ENCODE assay signal across 26 mouse cellular contexts in the genomic region with DNA sequence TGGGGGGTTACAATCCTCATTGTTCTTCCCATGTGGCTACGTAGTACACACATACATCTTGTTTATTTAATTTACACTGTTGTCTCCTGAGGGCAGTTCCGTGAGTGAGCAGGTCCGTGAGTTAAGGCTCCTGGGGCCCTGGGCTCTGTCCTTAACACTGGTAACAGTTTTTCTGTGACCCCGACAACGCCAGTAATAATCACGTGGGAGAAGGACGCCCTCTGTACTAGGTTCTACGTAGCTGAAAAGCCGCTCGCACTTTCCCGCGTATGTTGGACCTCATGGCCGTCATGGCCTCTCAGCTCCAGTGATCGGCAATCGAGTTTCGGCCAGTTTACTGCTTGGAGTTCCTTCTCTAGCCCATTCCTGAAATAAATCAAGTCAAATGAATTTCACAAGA. TPM values are rescaled to one million over a fixed set of nuclear protein-coding genes. Genes with fewer than 3 reads are reported as not detected.
A peak's percentile ranks its signal among the peaks of the same experiment; 100 is the strongest.
DNase-seq lines count a peak whose midpoint lies in the region; ATAC-seq and TF ChIP-seq lines count a peak whose summit lies in the region.
"Had no signal": no experiment of that assay in that cellular context is flagged by ENCODE, and none has a peak within 500 bp of the region (broad histone marks: within the 10 kb centered on the region; RNA-seq: fewer than 3 reads in every experiment).

No protein-coding gene starts in this region.

- peaks cover 4% of the 10 kb centered on the region; the same call in 1 of the 2 replicates for H3K27me3 ChIP-seq in hindbrain, embryonic 10.5 days (ENCODE audit: insufficient read depth, poor library complexity, severe bottlenecking)
- H3K27me3 ChIP-seq in hindbrain, postnatal 0 days (ENCODE audit: insufficient read depth, low read length): no peaks in the 10 kb centered on the region
- H3K27me3 ChIP-seq in E14TG2a.4 (ENCODE audit: insufficient read depth, low read length): peaks cover 25% of the 10 kb centered on the region
- H3K27me3 ChIP-seq in embryonic facial prominence, embryonic 15.5 days: no peaks in the 10 kb centered on the region
- H3K27me3 ChIP-seq in heart, embryonic 10.5 days (ENCODE audit: insufficient read depth, poor library complexity, severe bottlenecking): no peaks in the 10 kb centered on the region
- no peaks in the 10 kb centered on the region for H3K27me3 ChIP-seq in thymus, adult 2 months (ENCODE audit: control insufficient read depth, insufficient read depth, low read length)
- H3K27me3 ChIP-seq: lung, embryonic 15.5 days had no signal

- H3K4me3 ChIP-seq in hindbrain, embryonic 10.5 days: no peak overlapping the region
- H3K4me3 ChIP-seq in hindbrain, postnatal 0 days (ENCODE audit: low read length): no peak overlapping the region
- peak overlapping the region; percentile 50 for H3K4me3 ChIP-seq in E14TG2a.4 (replicated peaks; ENCODE audit: low read length)
- no peak overlapping the region for H3K4me3 ChIP-seq in embryonic facial prominence, embryonic 15.5 days (replicated peaks)
- H3K4me3 ChIP-seq in heart, embryonic 10.5 days: no peak overlapping the region
- H3K4me3 ChIP-seq in thymus, adult 2 months (ENCODE audit: control insufficient read depth, insufficient read depth, low read length): no peak overlapping the region
- H3K4me3 ChIP-seq: left cerebral cortex, adult 2 months; liver, embryonic 15.5 days; lung, embryonic 15.5 days; midbrain, embryonic 10.5 days; myocyte; neural tube, embryonic 13.5 days had no signal

- no peak overlapping the region for H3K9ac ChIP-seq in hindbrain, postnatal 0 days (replicated peaks; ENCODE audit: low read length)
- no peak overlapping the region for H3K9ac ChIP-seq in embryonic facial prominence, embryonic 15.5 days
- H3K9ac ChIP-seq: liver, embryonic 15.5 days; lung, embryonic 15.5 days; neural tube, embryonic 13.5 days had no signal

- H3K36me3 ChIP-seq in hindbrain, embryonic 10.5 days: no peaks in the 10 kb centered on the region
- H3K36me3 ChIP-seq in hindbrain, postnatal 0 days (ENCODE audit: insufficient read depth, low read length): no peaks in the 10 kb centered on the region
- no peaks in the 10 kb centered on the region for H3K36me3 ChIP-seq in E14TG2a.4 (ENCODE audit: insufficient read depth, low read length)
- no peaks in the 10 kb centered on the region for H3K36me3 ChIP-seq in embryonic facial prominence, embryonic 15.5 days
- no peaks in the 10 kb centered on the region for H3K36me3 ChIP-seq in heart, embryonic 10.5 days
- no peaks in the 10 kb centered on the region for H3K36me3 ChIP-seq in thymus, adult 2 months (ENCODE audit: control insufficient read depth, insufficient read depth, low read length)
- H3K36me3 ChIP-seq: liver, embryonic 15.5 days; lung, embryonic 15.5 days; midbrain, embryonic 10.5 days; neural tube, embryonic 13.5 days had no signal

- WGBS in hindbrain, embryonic 10.5 days: 50% methylated on average over 16 of the region's 16 CpGs
- WGBS in hindbrain, postnatal 0 days: 48% methylated on average over 16 of the region's 16 CpGs
- 42% methylated on average over 16 of the region's 16 CpGs for WGBS in embryonic facial prominence, embryonic 15.5 days
- 52% methylated on average over 16 of the region's 16 CpGs for WGBS in heart, embryonic 10.5 days
- WGBS in thymus, adult 2 months: 91% methylated on average over 16 of the region's 16 CpGs

- no peak for TF ChIP-seq CTCF in hindbrain, postnatal 0 days (IDR thresholded peaks at IDR 0.05; ENCODE audit: low read depth)
- TF ChIP-seq CTCF in E14TG2a.4 (conservative IDR thresholded peaks at IDR 0.05; ENCODE audit: low read length): no peak
- TF ChIP-seq CTCF in thymus, adult 2 months (IDR thresholded peaks at IDR 0.05; ENCODE audit: borderline replicate concordance, control insufficient read depth, extremely low read depth, insufficient read depth, low read length, poor library complexity): no peak

- H3K4me2 ChIP-seq in hindbrain, postnatal 0 days (ENCODE audit: low read depth, low read length): no peak overlapping the region
- H3K4me2 ChIP-seq in embryonic facial prominence, embryonic 15.5 days (replicated peaks): peak overlapping the region; percentile 11; the same call in 1 of the 2 replicates
- H3K4me2 ChIP-seq: heart, embryonic 11.5 days; liver, embryonic 15.5 days; lung, embryonic 15.5 days; neural tube, embryonic 13.5 days had no signal

- H3K27ac ChIP-seq in hindbrain, embryonic 10.5 days: peak overlapping the region; percentile 35
- no peak overlapping the region for H3K27ac ChIP-seq in hindbrain, postnatal 0 days
- peak overlapping the region; percentile 28; the same call in 1 of the 2 replicates for H3K27ac ChIP-seq in embryonic facial prominence, embryonic 15.5 days (replicated peaks)
- H3K27ac ChIP-seq in heart, embryonic 10.5 days: no peak overlapping the region
- H3K27ac ChIP-seq in thymus, adult 2 months (ENCODE audit: control insufficient read depth, insufficient read depth, low read length): no peak overlapping the region
- H3K27ac ChIP-seq: left cerebral cortex, adult 2 months; liver, embryonic 15.5 days; lung, embryonic 15.5 days; midbrain, embryonic 10.5 days; neural tube, embryonic 13.5 days had no signal

- no peak for DNase-seq in hindbrain, embryonic 10.5 days (ENCODE audit: low spot score)
- no peak for DNase-seq in hindbrain, postnatal 0 days (ENCODE audit: low spot score)
- peak; percentile 81 for DNase-seq in R1 (ENCODE audit: low read depth, low spot score)
- no peak for DNase-seq in heart, embryonic 10.5 days (ENCODE audit: low spot score)
- no peak for DNase-seq in thymus, adult 2 months
- no peak for DNase-seq in frontal cortex, postnatal 10 days (ENCODE audit: low spot score in 2 of 2)
- DNase-seq: adrenal gland, postnatal 25 days; cerebellum, adult 8-10 months; kidney, adult 2 months; left cerebral cortex, postnatal 4 days; liver; lung, postnatal 4 days; thymus, postnatal 14 days had no signal

- no peak for ATAC-seq in hindbrain, postnatal 0 days
- no peak for ATAC-seq in embryonic facial prominence, embryonic 15.5 days (ENCODE audit: insufficient number of reproducible peaks, low FRiP score, low TSS enrichment, low read depth)
- ATAC-seq: forebrain, embryonic 14.5 days; midbrain, embryonic 16.5 days had no signal

- no peak for TF ChIP-seq POLR2A in thymus, adult 2 months (IDR thresholded peaks at IDR 0.05; ENCODE audit: control insufficient read depth, extremely low read depth, insufficient read depth, low read length, poor library complexity)

- no peaks in the 10 kb centered on the region for H3K9me3 ChIP-seq in hindbrain, embryonic 10.5 days
- H3K9me3 ChIP-seq in hindbrain, postnatal 0 days (ENCODE audit: low read length): no peaks in the 10 kb centered on the region
- H3K9me3 ChIP-seq in E14TG2a.4 (ENCODE audit: low read length): no peaks in the 10 kb centered on the region
- no peaks in the 10 kb centered on the region for H3K9me3 ChIP-seq in embryonic facial prominence, embryonic 15.5 days (replicated peaks)
- H3K9me3 ChIP-seq in heart, embryonic 10.5 days: no peaks in the 10 kb centered on the region
- H3K9me3 ChIP-seq: liver, embryonic 15.5 days; lung, embryonic 15.5 days; midbrain, embryonic 10.5 days; neural tube, embryonic 13.5 days had no signal

- H3K4me1 ChIP-seq in hindbrain, embryonic 10.5 days (replicated peaks): 0 out of 2 replicates have a peak, but pooled peaks cover 5% of the 10 kb centered on the region
- H3K4me1 ChIP-seq in hindbrain, postnatal 0 days (ENCODE audit: insufficient read depth, low read length): no peaks in the 10 kb centered on the region
- peaks cover 39% of the 10 kb centered on the region for H3K4me1 ChIP-seq in E14TG2a.4 (replicated peaks; ENCODE audit: low read depth, low read length)
- no peaks in the 10 kb centered on the region for H3K4me1 ChIP-seq in embryonic facial prominence, embryonic 15.5 days
- no peaks in the 10 kb centered on the region for H3K4me1 ChIP-seq in heart, embryonic 10.5 days
- no peaks in the 10 kb centered on the region for H3K4me1 ChIP-seq in thymus, adult 2 months (replicated peaks; ENCODE audit: control insufficient read depth, insufficient read depth, low read length)
- H3K4me1 ChIP-seq: liver, embryonic 15.5 days; lung, embryonic 15.5 days; midbrain, embryonic 10.5 days; neural tube, embryonic 13.5 days had no signal

RNA-seq across cellular contexts. Expression of gene Tcf7l1, which starts 6.4 kb away (rescaled TPM):
- 23.7 and 25.1 TPM in 2 replicates for polyA plus RNA-seq in hindbrain, embryonic 10.5 days (2016; fragmentation: Nextera tagmentation; extraction: Ambion mirVana)
- 2.4 and 4.0 TPM in 2 replicates for total RNA-seq in hindbrain, postnatal 0 days (2014; rRNA removed)
- polyA plus RNA-seq in hindbrain, postnatal 0 days (2015; fragmentation: Nextera tagmentation; extraction: Ambion mirVana): 8.2 and 9.1 TPM in 2 replicates
- 52.3 and 54.7 TPM in 2 replicates for polyA plus RNA-seq in embryonic facial prominence, embryonic 15.5 days (2015; fragmentation: Nextera tagmentation; extraction: Ambion mirVana)
- 14.7 and 25.9 TPM in 2 replicates for polyA plus RNA-seq in heart, embryonic 10.5 days (2016; fragmentation: Nextera tagmentation; extraction: Ambion mirVana)
- 6.0 and 7.8 TPM in 2 replicates for polyA plus RNA-seq in thymus, adult 2 months (2012; rRNA removed)
- total RNA-seq: granulocyte monocyte progenitor cell, adult 5-6 weeks; MEL had no signal

Comparison
In these comparisons a context has a peak if more than half of its experiments do, and no peak if none do; other contexts are left out.
1. H3K27ac ChIP-seq: peak in hindbrain, embryonic 10.5 days (single experiment) and embryonic facial prominence, embryonic 15.5 days (single experiment); none in hindbrain, postnatal 0 days (single experiment), heart, embryonic 10.5 days (single experiment) and thymus, adult 2 months (single experiment).